Mouse (Mus musculus): Measurements from ENCODE around the gene 1700020L24Rik.

Gene 1700020L24Rik

GRCm38 (mm10) chr11:83441235-83441634 is 3.8 kb downstream of the 1700020L24Rik start:
- no peak for DNase-seq

- peak; percentile 79 for DNase-seq
Observed at GRCm38 (mm10) chr11:83442596-83443267, 5.3 kb downstream of the 1700020L24Rik start.

- DNase-seq = no peak
Observed at GRCm38 (mm10) chr11:83443824-83444223, 6.3 kb downstream of the 1700020L24Rik start.

GRCm38 (mm10) chr11:83445001-83445400 is 7.5 kb downstream of the 1700020L24Rik start:
- no peak for DNase-seq

GRCm38 (mm10) chr11:83447612-83448011 is 10.1 kb downstream of the 1700020L24Rik start:
- DNase-seq = no peak

GRCm38 (mm10) chr11:83448021-83448926 is 10.8 kb downstream of the 1700020L24Rik start:
- peak; percentile 38 for DNase-seq

GRCm38 (mm10) chr11:83448927-83449236 is 11.4 kb downstream of the 1700020L24Rik start:
- DNase-seq = no peak

- DNase-seq = no peak
Observed at GRCm38 (mm10) chr11:83449298-83449697, 11.8 kb downstream of the 1700020L24Rik start.

- no peak for DNase-seq
Observed at GRCm38 (mm10) chr11:83450550-83450949, 13.1 kb downstream of the 1700020L24Rik start.

GRCm38 (mm10) chr11:83451281-83451680 is 13.8 kb downstream of the 1700020L24Rik start:
- DNase-seq = no peak

- DNase-seq = peak; percentile 31
Observed at GRCm38 (mm10) chr11:83454548-83454947, 17.1 kb downstream of the 1700020L24Rik start.

- no peak for DNase-seq
Observed at GRCm38 (mm10) chr11:83455608-83456007, 18.1 kb downstream of the 1700020L24Rik start.

- no peak for DNase-seq
Observed at GRCm38 (mm10) chr11:83457257-83457656, 19.8 kb downstream of the 1700020L24Rik start.

- no peak for DNase-seq
Observed at GRCm38 (mm10) chr11:83457912-83458601, 20.6 kb downstream of the 1700020L24Rik start.

- no peak for DNase-seq
Observed at GRCm38 (mm10) chr11:83461462-83462027, 24.1 kb downstream of the 1700020L24Rik start.

GRCm38 (mm10) chr11:83462711-83463244 is 25.3 kb downstream of the 1700020L24Rik start, which contains the start of gene Mmp28:
Gene Mmp28 (minus strand): TSS chr11:83463071.
- peak; percentile 62 for DNase-seq

- DNase-seq = peak; percentile 67
Observed at GRCm38 (mm10) chr11:83465976-83466375, 28.5 kb downstream of the 1700020L24Rik start.

GRCm38 (mm10) chr11:83467120-83467652 is 29.7 kb downstream of the 1700020L24Rik start:
- peak; percentile 77 for DNase-seq

GRCm38 (mm10) chr11:83468765-83469164 is 31.3 kb downstream of the 1700020L24Rik start:
- DNase-seq = no peak

- DNase-seq = peak; percentile 39
Observed at GRCm38 (mm10) chr11:83471766-83472165, 34.3 kb downstream of the 1700020L24Rik start.

GRCm38 (mm10) chr11:83472324-83473234 is 35.1 kb downstream of the 1700020L24Rik start, which contains the start of gene Taf15:
Gene Taf15 (plus strand): TSS chr11:83473086.
- DNase-seq = peak; percentile 99
